Mouse (Mus musculus) kidney, adult 2 months (tissue): Measurements from ENCODE around the gene BC004004. TPM values are rescaled to one million over a fixed set of nuclear protein-coding genes. Genes with fewer than 3 reads are reported as not detected.
A peak's percentile ranks its signal among the peaks of the same experiment; 100 is the strongest.
"Not testable (repeated sequence)": the region's sequence is repeated elsewhere in the genome, so short reads cannot be mapped to it uniquely, and the experiment has no call there.

Experiments
- DNase-seq: peaks from one replicate; pipeline ENCODE4 v3.0.0; 2021
- H3K27ac ChIP-seq: fragments of 200-500 bp; 2 replicates; pipeline ENCODE4 v1.5.1; 2012; ENCODE audit warnings: low read depth, low read length, control low read depth, inconsistent platforms; ENCODE audit not compliant: insufficient read depth
- H3K27me3 ChIP-seq: fragments of 200-500 bp; replicated peaks from 2 replicates; pipeline ENCODE4 v1.6.1; 2012; ENCODE audit warnings: mild to moderate bottlenecking, moderate library complexity, low read length, inconsistent platforms; ENCODE audit not compliant: control insufficient read depth, insufficient read depth
- H3K36me3 ChIP-seq: fragments of 200-500 bp; 2 replicates; pipeline ENCODE4 v1.6.1; 2012; ENCODE audit warnings: mild to moderate bottlenecking, moderate library complexity, low read length, inconsistent platforms; ENCODE audit not compliant: control insufficient read depth, insufficient read depth
- H3K4me1 ChIP-seq: fragments of 200-500 bp; 2 replicates; pipeline ENCODE4 v1.6.1; 2011; ENCODE audit warnings: low read length; ENCODE audit not compliant: control insufficient read depth, insufficient read depth
- H3K4me3 ChIP-seq: fragments of 200-500 bp; 2 replicates; pipeline ENCODE4 v1.5.1; 2011; ENCODE audit warnings: mild to moderate bottlenecking, low read depth, low read length, control low read depth; ENCODE audit not compliant: insufficient read depth
- CTCF ChIP-seq: fragments of 200-500 bp; conservative IDR thresholded peaks from 2 replicates; pipeline ENCODE4 v1.5.1; 2011; ENCODE audit warnings: low read depth, mild to moderate bottlenecking, control low read depth, low read length, moderate library complexity, mixed read lengths; ENCODE audit not compliant: insufficient read depth, insufficient read length
- POLR2A ChIP-seq: fragments of 200-500 bp; IDR thresholded peaks from one replicate; pipeline ENCODE4 v1.6.1; 2011; ENCODE audit warnings: low read depth, low read length, control low read depth
- WGBS: fragments of 180-500 bp; shearing (Covaris S2); methylation state at CpG from one replicate; pipeline ENCODE4 v1.1.7; 2018; 5-methylcytosine and 5-hydroxymethylcytosine counted together
- polyA plus RNA-seq: library from polyadenylated mRNA; depleted of rRNA; stranded (reverse); fragments of >200 nt; gene quantifications from 2 replicates; pipeline ENCODE4 v1.2.3, GENCODE M21; 2012

BC004004 gene
- polyA plus RNA-seq, 1 experiment: 228 TPM

DNA sequence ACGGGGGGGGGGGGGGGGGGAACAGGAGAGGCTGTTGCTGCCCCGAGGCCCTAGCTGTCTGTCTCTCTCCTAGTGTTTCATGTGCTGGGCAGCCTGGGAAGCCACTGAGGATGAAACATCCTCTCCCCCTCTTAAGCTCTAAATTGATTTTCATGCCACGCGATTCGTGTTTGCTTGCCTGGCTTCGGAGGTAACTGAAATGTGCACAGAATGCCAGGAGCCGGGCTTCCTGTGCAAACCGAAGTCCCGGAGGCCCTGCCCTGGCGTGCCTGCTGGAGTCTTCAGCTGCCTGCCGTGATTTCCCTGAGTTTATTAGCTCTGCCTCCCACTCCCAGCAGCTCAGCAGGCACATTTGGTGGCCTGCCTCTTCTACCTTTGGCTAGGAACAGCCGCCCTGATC is 23.7 kb upstream of the BC004004 start:
- no peak overlapping the region for H3K27ac ChIP-seq
- no peaks in the 10 kb centered on the region for H3K36me3 ChIP-seq
- H3K4me3 ChIP-seq: no peak overlapping the region
- WGBS: 41% methylated on average over 12 of the region's 12 CpGs
- no peaks in the 10 kb centered on the region for H3K4me1 ChIP-seq
- TF ChIP-seq CTCF (no peak), POLR2A (no peak)
- no peak for DNase-seq
- H3K27me3 ChIP-seq: no peaks in the 10 kb centered on the region

DNA sequence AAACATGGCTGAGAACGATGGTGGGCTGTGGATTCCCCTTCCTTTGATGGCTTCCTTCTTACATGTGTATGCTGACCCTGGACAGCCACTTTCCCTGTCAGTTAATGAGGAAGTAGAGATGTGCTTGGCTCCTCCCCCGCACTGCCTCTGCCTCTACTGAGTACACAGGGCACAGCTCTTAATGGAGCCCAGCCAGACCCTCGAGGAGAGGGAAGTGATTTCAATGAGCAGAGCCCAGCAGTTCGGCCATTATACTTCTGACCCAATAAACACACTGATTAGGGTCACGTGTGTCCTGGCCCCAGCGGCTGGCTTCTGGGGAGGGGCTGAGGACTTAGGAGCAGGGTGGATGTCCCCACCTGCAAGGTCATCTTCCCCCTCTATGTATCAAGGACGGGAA is 22.9 kb upstream of the BC004004 start:
- no peaks in the 10 kb centered on the region for H3K4me1 ChIP-seq
- DNase-seq: no peak
- WGBS: 62% methylated on average over 7 of the region's 7 CpGs
- no peak overlapping the region for H3K4me3 ChIP-seq
- TF ChIP-seq CTCF (no peak), POLR2A (no peak)
- H3K27me3 ChIP-seq: no peaks in the 10 kb centered on the region
- no peaks in the 10 kb centered on the region for H3K36me3 ChIP-seq
- no peak overlapping the region for H3K27ac ChIP-seq

DNA sequence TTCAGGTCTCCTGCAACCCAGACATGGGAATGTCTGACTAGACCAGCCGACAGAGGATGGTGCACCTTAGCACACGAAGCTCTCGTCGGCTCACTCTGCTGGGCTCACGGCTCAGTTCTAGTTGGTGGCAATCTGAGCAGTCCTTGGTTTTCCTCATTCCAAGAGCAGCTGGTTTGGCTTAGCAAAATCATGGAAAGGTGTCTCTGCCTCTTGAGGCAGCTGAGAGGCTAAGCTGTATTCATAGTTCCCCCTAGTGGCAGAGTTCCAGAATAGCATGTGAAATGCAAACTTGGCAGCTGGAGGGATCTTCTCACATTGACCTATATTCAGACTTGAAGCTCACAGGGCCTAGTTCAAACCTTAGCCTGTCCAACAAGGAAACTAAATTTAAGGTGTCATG is 22.0 kb upstream of the BC004004 start:
- peaks cover 3% of the 10 kb centered on the region for H3K4me1 ChIP-seq
- no peak overlapping the region for H3K4me3 ChIP-seq
- no peaks in the 10 kb centered on the region for H3K36me3 ChIP-seq
- H3K27ac ChIP-seq: no peak overlapping the region
- 21% methylated on average over 5 of the region's 5 CpGs for WGBS
- TF ChIP-seq CTCF (peak; percentile 76), POLR2A (no peak)
- peak; percentile 71 for DNase-seq
- no peaks in the 10 kb centered on the region for H3K27me3 ChIP-seq

GRCm38 (mm10) chr17:29247881-29248280 is 20.7 kb upstream of the BC004004 start:
- no peak for DNase-seq
- H3K36me3 ChIP-seq: no peaks in the 10 kb centered on the region
- TF ChIP-seq CTCF: no peak
- no peak for TF ChIP-seq POLR2A
- no peak overlapping the region for H3K4me3 ChIP-seq
- H3K4me1 ChIP-seq: peaks cover 15% of the 10 kb centered on the region
- no peak overlapping the region for H3K27ac ChIP-seq
- no peaks in the 10 kb centered on the region for H3K27me3 ChIP-seq
- WGBS: 79% methylated on average over 13 of the region's 13 CpGs

DNA sequence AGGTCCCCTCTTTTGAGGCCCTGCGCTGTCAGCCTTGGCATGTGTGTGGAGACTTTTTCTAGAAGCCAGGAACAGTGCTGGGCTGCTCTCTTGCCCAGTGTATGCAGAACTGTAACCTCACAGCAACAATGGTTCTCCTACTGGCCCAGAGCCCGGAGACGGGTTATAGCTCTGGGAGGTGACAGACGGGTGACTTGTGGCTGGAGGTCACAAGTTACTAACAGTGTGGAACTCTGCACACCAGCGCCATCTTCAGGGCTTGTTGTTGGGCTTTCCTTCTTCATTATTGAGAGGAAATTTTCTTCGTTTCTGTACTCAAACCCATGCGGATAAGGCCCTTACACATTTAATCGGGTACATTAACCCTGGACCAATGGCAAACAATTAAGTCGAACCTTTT is 19.1 kb upstream of the BC004004 start:
- Histone ChIP-seq H3K36me3 (no peaks in the 10 kb centered on the region), H3K27me3 (no peaks in the 10 kb centered on the region), H3K27ac (no peak overlapping the region), H3K4me1 (peaks cover 19% of the 10 kb centered on the region), H3K4me3 (no peak overlapping the region)
- TF ChIP-seq CTCF (peak; percentile 47), POLR2A (no peak)
- 46% methylated on average over 9 of the region's 9 CpGs for WGBS
- DNase-seq: peak; percentile 83

- H3K4me3 ChIP-seq, H3K27me3 ChIP-seq, H3K36me3 ChIP-seq, H3K27ac ChIP-seq, DNase-seq: not testable (repeated sequence)
- peaks cover 19% of the 10 kb centered on the region for H3K4me1 ChIP-seq
- WGBS: 84% methylated on average over 14 of the region's 14 CpGs
Observed at GRCm38 (mm10) chr17:29251006-29251405, 17.6 kb upstream of the BC004004 start.

GRCm38 (mm10) chr17:29251608-29252390 is 16.8 kb upstream of the BC004004 start:
- TF ChIP-seq POLR2A: no peak
- TF ChIP-seq CTCF: no peak
- Histone ChIP-seq H3K27ac (peak overlapping the region; percentile 18; the same call in 1 of the 2 replicates), H3K36me3 (no peaks in the 10 kb centered on the region), H3K4me1 (peaks cover 23% of the 10 kb centered on the region), H3K27me3 (no peaks in the 10 kb centered on the region), H3K4me3 (no peak overlapping the region)
- peak; percentile 93 for DNase-seq
- 54% methylated on average over 15 of the region's 15 CpGs for WGBS
